Mouse (Mus musculus): Measurements from ENCODE around the gene Trap1a.

DNA sequence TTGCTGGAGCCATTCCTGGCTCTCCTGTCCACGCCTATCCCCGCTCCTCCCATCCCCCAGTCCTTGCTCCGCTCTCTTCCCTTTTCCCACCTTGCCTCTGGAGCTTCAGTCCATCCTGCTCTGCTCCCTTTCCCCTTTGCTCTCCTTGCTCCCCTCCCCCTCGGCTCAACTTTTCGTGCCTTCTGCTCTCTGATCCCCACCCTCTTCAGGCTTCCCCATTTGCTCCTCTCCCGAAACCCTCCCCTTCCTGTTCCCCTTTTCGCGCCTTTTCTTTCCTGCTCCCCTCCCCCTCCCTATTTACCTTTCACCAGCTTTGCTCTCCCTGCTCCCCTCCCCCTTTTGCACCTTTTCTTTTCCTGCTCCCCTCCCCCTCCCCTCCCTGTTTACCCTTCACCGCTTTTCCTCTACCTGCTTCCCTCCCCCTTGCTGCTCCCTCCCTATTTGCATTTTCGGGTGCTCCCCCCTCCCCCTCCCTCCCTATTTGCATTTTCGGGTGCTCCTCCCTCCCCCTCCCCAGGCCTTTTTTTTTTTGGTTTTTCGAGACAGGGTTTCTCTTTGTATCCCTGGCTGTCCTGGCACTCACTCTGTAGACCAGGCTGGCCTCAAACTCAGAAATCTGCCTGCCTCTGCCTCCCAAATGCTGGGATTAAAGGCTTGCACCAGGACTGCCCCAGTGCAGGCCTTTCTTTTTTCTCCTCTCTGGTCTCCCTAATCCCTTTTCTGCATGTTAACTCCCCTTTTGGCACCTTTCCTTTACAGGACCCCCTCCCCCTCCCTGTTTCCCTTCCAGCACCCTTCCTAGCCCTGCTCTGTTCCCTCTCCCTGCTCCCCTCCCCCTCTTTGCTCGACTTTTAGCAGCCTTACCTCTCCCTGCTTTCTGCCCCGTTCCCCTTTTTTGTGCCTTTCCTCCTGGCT lies 1.3 kb downstream of the Trap1a start:
- TF ChIP-seq CTCF (IDR thresholded peaks at IDR 0.05; ENCODE audit: low read depth) (no peak), EP300 (IDR thresholded peaks at IDR 0.05; ENCODE audit: low read depth) (no peak)
